Mouse (Mus musculus) megakaryocyte progenitor cell, adult 5-6 weeks (primary cell): ENCODE data around the gene Hopx. TPM values are rescaled to one million over a fixed set of nuclear protein-coding genes. Genes with fewer than 3 reads are reported as not detected.

Source experiments
- ATAC-seq: replicated peaks from 2 replicates; pipeline ENCODE4 v1.8.0; 2016; ENCODE audit warnings: mild to moderate bottlenecking, moderate TSS enrichment, inconsistent platforms; ENCODE audit not compliant: poor library complexity
- total RNA-seq, 2 experiments: library from RNA; stranded (forward) in 1 of 2; stranded (reverse) in 1 of 2; fragments of 157-497, 149-512 nt in 1 of 2; fragments of 200-1000 nt in 1 of 2; gene quantifications; 2 replicates each; pipeline versions ENCODE4 v1.2.3 to v1.2.4; 2015 to 2017

The Hopx gene
- total RNA-seq, 2 experiments from 2014 or later, result 3.2 to 5.5 TPM

- no peak for ATAC-seq
Observed at GRCm38 (mm10) chr5:77133960-77134359, 19.0 kb upstream of the Hopx start.

GRCm38 (mm10) chr5:77132457-77133135 lies 17.7 kb upstream of the Hopx start:
- ATAC-seq, result no peak

- ATAC-seq, result no peak
Observed at GRCm38 (mm10) chr5:77131879-77132278, 17.0 kb upstream of the Hopx start.

- ATAC-seq, result 0 out of 2 replicates have a peak, but pooled peaks have one; percentile 3
Observed at GRCm38 (mm10) chr5:77130310-77131020, 15.5 kb upstream of the Hopx start.

- ATAC-seq, result 0 out of 2 replicates have a peak, but pooled peaks have one; percentile 11
Observed at GRCm38 (mm10) chr5:77129907-77130306, 15.0 kb upstream of the Hopx start.

GRCm38 (mm10) chr5:77128854-77129253 lies 13.9 kb upstream of the Hopx start:
- no peak for ATAC-seq

GRCm38 (mm10) chr5:77126415-77126968 lies 11.6 kb upstream of the Hopx start:
- ATAC-seq, result no peak

GRCm38 (mm10) chr5:77124817-77125283 lies 9.9 kb upstream of the Hopx start:
- ATAC-seq, result peak; percentile 87

- ATAC-seq, result no peak
Observed at GRCm38 (mm10) chr5:77124165-77124564, 9.2 kb upstream of the Hopx start.

- no peak for ATAC-seq
Observed at GRCm38 (mm10) chr5:77123597-77123996, 8.7 kb upstream of the Hopx start.

GRCm38 (mm10) chr5:77122254-77123192 lies 7.6 kb upstream of the Hopx start:
- ATAC-seq, result no peak

GRCm38 (mm10) chr5:77120701-77121100 lies 5.8 kb upstream of the Hopx start:
- ATAC-seq, result no peak

- peak; percentile 86 for ATAC-seq
Observed at GRCm38 (mm10) chr5:77119475-77120422, 4.8 kb upstream of the Hopx start.

GRCm38 (mm10) chr5:77115732-77116131 lies 811 bp upstream of the Hopx start:
- no peak for ATAC-seq

- no peak for ATAC-seq
Observed at GRCm38 (mm10) chr5:77113773-77114172, 1.1 kb downstream of the Hopx start.

GRCm38 (mm10) chr5:77112066-77112465 lies 2.9 kb downstream of the Hopx start:
- no peak for ATAC-seq

GRCm38 (mm10) chr5:77109814-77110213 lies 5.1 kb downstream of the Hopx start:
- no peak for ATAC-seq

GRCm38 (mm10) chr5:77108806-77109205 lies 6.1 kb downstream of the Hopx start:
- ATAC-seq, result no peak

- ATAC-seq, result no peak
Observed at GRCm38 (mm10) chr5:77107146-77107822, 7.6 kb downstream of the Hopx start.
